Mouse (Mus musculus) myocyte (in vitro differentiated cells): ENCODE measurements around the gene Zfhx3. TPM values are rescaled to one million over a fixed set of nuclear protein-coding genes. Genes with fewer than 3 reads are reported as not detected.

Source experiments
- H3K27me3 ChIP-seq: one replicate; pipeline ENCODE4 v1.6.1; 2011; ENCODE audit not compliant: control insufficient read depth, insufficient read depth, insufficient read length
- H3K36me3 ChIP-seq: one replicate; pipeline ENCODE4 v1.6.1; 2011; ENCODE audit not compliant: control insufficient read depth, insufficient read depth
- H3K4me2 ChIP-seq: one replicate; pipeline ENCODE4 v1.6.1; 2011; ENCODE audit warnings: low read depth, control low read depth
- H3K4me3 ChIP-seq: one replicate; pipeline ENCODE4 v1.5.1; 2011; ENCODE audit warnings: mild to moderate bottlenecking, control low read depth, moderate library complexity
- H3K79me2 ChIP-seq: one replicate; pipeline ENCODE4 v1.6.1; 2011; ENCODE audit not compliant: control insufficient read depth, insufficient read depth
- H3ac ChIP-seq: one replicate; pipeline ENCODE4 v1.6.1; 2011; ENCODE audit not compliant: control insufficient read depth, insufficient read length
- CEBPB ChIP-seq: IDR thresholded peaks from 2 replicates; pipeline ENCODE4 v1.6.1; 2011; ENCODE audit warnings: mild to moderate bottlenecking, moderate library complexity; ENCODE audit not compliant: poor library complexity, insufficient read depth, severe bottlenecking
- E2F4 ChIP-seq: IDR thresholded peaks from one replicate; pipeline ENCODE4 v1.6.1; 2011; ENCODE audit warnings: mild to moderate bottlenecking, control low read depth, moderate library complexity; ENCODE audit not compliant: insufficient read depth
- MAX ChIP-seq: IDR thresholded peaks from one replicate; pipeline ENCODE4 v1.6.1; 2011; ENCODE audit warnings: low read depth, mild to moderate bottlenecking, control low read depth
- MYOD1 ChIP-seq, 3 experiments: IDR thresholded peaks; one replicate each; pipeline ENCODE4 v1.6.1; 2011; ENCODE audit warnings: control low read depth in 2 of 3, low read depth in 2 of 3, mild to moderate bottlenecking in 2 of 3, moderate library complexity in 1 of 3; ENCODE audit not compliant: insufficient read length in 2 of 3, control insufficient read depth in 1 of 3
- MYOG ChIP-seq, 3 experiments: IDR thresholded peaks; one replicate each; pipeline ENCODE4 v1.6.1; 2011; ENCODE audit warnings: control low read depth in 2 of 3, low read depth in 2 of 3, mild to moderate bottlenecking in 2 of 3; ENCODE audit not compliant: insufficient read length in 2 of 3, control insufficient read depth in 1 of 3, insufficient read depth in 1 of 3
- POLR2A ChIP-seq: IDR thresholded peaks from one replicate; pipeline ENCODE4 v1.6.1; 2011; ENCODE audit warnings: low read depth, mild to moderate bottlenecking, control low read depth, moderate library complexity; ENCODE audit not compliant: insufficient read length
- POLR2AphosphoS2 ChIP-seq: IDR thresholded peaks from one replicate; pipeline ENCODE4 v1.6.1; 2011; ENCODE audit warnings: low read depth, control low read depth; ENCODE audit not compliant: insufficient read length
- REST ChIP-seq: IDR thresholded peaks from one replicate; pipeline ENCODE4 v1.6.1; 2011; ENCODE audit warnings: mild to moderate bottlenecking, control low read depth, moderate library complexity; ENCODE audit not compliant: insufficient read depth, insufficient read length
- SRF ChIP-seq: IDR thresholded peaks from one replicate; pipeline ENCODE4 v1.6.1; 2011; ENCODE audit warnings: low read depth; ENCODE audit not compliant: control insufficient read depth, insufficient read length
- TCF12 ChIP-seq: IDR thresholded peaks from one replicate; pipeline ENCODE4 v1.6.1; 2011; ENCODE audit warnings: mild to moderate bottlenecking, control low read depth; ENCODE audit not compliant: poor library complexity, insufficient read depth, severe bottlenecking
- TCF3 ChIP-seq: IDR thresholded peaks from one replicate; pipeline ENCODE4 v1.6.1; 2011; ENCODE audit warnings: low read depth, control low read depth; ENCODE audit not compliant: insufficient read length
- USF1 ChIP-seq: IDR thresholded peaks from one replicate; pipeline ENCODE4 v1.6.1; 2011; ENCODE audit warnings: low read depth, mild to moderate bottlenecking, control low read depth, moderate library complexity
- polyA plus RNA-seq: library from polyadenylated mRNA; unstranded; fragments of >200 nt; fragmentation: generic; extraction: Trizol; gene quantifications from one replicate; pipeline ENCODE4 v1.2.1, GENCODE M21; 2012; ENCODE audit warnings: missing spikeins

The Zfhx3 gene
- polyA plus RNA-seq, 1 experiment: 3.0 TPM

DNA sequence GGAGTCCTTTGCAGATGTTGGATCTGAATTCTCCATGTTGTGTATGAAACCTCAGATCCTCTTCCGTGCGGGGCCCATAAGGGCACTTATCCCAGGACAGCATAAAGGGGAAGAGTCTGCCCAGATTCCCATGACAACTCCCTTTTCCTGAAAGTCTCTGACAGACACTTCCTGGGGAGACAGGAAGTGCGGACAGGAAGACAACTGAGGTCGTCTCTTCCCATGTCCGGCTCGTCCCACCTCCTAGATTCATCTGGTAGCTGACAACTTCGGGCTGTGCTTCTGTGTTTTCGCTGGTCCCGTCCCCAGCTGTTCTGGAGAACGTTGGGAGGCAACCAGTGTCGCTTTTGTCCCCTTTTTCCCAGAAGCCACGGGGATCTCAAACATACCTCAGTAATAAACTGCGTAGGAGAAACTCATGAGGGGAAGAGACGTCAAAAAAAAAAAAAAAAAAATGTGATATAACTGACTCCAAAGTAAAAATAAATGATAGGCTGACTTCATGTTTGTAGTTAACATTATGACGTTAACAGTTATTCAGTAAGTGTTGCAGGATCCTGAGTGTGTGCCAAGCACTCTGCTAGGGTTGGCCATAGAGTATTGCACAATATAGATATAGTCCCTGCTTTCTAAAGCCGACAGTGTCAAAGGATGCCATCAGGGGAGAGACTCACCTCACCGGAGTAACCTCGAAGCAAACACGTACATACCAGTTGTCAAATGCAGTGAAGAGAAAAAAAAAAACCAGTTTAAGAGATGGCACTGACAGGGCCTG is 653.5 kb downstream of the Zfhx3 start:
- TF ChIP-seq E2F4: no peak
- no peak for TF ChIP-seq MYOG (IDR thresholded peaks at IDR 0.05; ENCODE audit: control insufficient read depth in 1 of 3, insufficient read depth in 1 of 3, insufficient read length in 2 of 3, low read depth in 2 of 3)
- TF ChIP-seq SRF: no peak
- no peak for TF ChIP-seq TCF3
- no peak for TF ChIP-seq MYOD1 (IDR thresholded peaks at IDR 0.05; ENCODE audit: control insufficient read depth in 1 of 3, insufficient read length in 2 of 3, low read depth in 2 of 3)
- TF ChIP-seq TCF12: no peak
- TF ChIP-seq CEBPB: no peak
- no peak for TF ChIP-seq USF1
- TF ChIP-seq POLR2A: no peak
- TF ChIP-seq MAX: no peak
- no peak for TF ChIP-seq REST
- no peak for TF ChIP-seq POLR2AphosphoS2
- Histone ChIP-seq H3K36me3 (no peaks in the 10 kb centered on the region), H3K4me3 (no peak overlapping the region), H3K4me2 (no peak overlapping the region), H3K79me2 (no peaks in the 10 kb centered on the region), H3K27me3 (no peaks in the 10 kb centered on the region), H3ac (no peak overlapping the region)

DNA sequence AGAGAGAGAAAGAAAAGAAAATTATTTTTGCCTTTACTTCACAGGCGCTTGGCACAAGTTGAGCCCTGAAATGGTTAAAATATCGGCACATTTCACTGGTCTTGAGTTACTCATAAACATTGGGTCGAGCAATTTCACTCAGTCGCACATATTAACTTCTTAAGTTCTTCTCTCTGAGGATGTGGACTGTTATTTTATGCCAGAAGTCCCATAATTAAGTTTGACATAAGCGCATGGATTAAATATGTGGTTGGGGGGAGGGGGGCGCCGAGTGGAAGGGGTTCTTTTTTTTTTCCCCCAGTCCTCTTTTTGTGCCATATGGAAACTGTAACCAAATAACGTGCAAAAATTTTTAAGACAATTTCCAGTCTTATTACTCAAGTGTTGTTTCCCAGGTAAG is 656.6 kb downstream of the Zfhx3 start:
- Histone ChIP-seq H3ac (no peak overlapping the region), H3K4me2 (no peak overlapping the region), H3K36me3 (no peaks in the 10 kb centered on the region), H3K79me2 (no peaks in the 10 kb centered on the region), H3K27me3 (no peaks in the 10 kb centered on the region), H3K4me3 (no peak overlapping the region)
- no peak for TF ChIP-seq MYOG (IDR thresholded peaks at IDR 0.05; ENCODE audit: control insufficient read depth in 1 of 3, insufficient read depth in 1 of 3, insufficient read length in 2 of 3, low read depth in 2 of 3)
- TF ChIP-seq REST: no peak
- TF ChIP-seq USF1: no peak
- TF ChIP-seq CEBPB: no peak

DNA sequence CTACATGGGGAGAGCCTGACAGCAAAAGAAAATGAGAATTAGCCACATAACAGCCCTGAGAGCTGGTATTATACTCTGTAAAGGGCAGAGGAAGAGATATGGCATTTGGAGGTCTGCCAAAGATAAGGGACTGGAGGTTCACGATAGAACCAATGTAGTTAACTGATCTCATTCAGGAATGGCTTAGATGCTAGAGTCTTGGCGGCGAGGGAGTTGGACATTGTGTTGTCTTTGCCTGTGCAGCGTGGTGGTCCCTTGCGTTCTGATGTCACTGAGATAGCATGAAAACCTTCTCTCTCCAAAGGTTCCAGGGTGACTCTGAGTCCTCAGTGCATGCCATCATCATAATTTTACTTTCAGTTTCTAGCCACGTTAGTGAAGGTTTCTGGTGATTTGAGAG is 657.1 kb downstream of the Zfhx3 start:
- H3ac ChIP-seq: no peak overlapping the region
- no peaks in the 10 kb centered on the region for H3K79me2 ChIP-seq
- H3K4me3 ChIP-seq: no peak overlapping the region
- TF ChIP-seq TCF12 (no peak), POLR2A (no peak), MAX (no peak), CEBPB (no peak), REST (no peak), POLR2AphosphoS2 (no peak), USF1 (no peak), SRF (no peak), E2F4 (no peak), MYOD1 (IDR thresholded peaks at IDR 0.05; ENCODE audit: control insufficient read depth in 1 of 3, insufficient read length in 2 of 3, low read depth in 2 of 3) (no peak)
- H3K4me2 ChIP-seq: peak overlapping the region; percentile 42
- H3K36me3 ChIP-seq: no peaks in the 10 kb centered on the region
- H3K27me3 ChIP-seq: no peaks in the 10 kb centered on the region

DNA sequence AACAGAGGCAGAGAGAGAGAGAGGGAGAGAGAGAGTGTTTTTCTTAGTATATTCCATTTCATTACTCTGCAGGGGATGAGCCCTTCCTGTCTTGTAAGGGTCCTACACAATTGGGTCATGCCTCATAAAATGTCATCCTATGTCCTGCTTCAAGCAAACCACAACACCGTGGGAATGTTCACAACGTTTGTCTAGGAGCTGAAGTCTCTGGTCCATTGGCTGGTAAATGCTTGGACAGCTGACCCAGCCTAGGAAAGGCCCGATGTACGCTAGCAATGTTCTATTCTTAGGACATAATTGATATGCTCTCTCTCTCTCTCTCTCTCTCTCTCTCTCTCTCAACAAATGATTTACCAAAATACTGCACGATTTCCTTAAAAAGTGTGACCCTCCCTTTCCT is 666.2 kb downstream of the Zfhx3 start:
- Histone ChIP-seq H3K4me3 (no peak overlapping the region), H3K79me2 (no peaks in the 10 kb centered on the region), H3ac (no peak overlapping the region), H3K27me3 (no peaks in the 10 kb centered on the region), H3K36me3 (no peaks in the 10 kb centered on the region), H3K4me2 (no peak overlapping the region)
- TF ChIP-seq MYOG (IDR thresholded peaks at IDR 0.05; ENCODE audit: control insufficient read depth in 1 of 3, insufficient read depth in 1 of 3, insufficient read length in 2 of 3, low read depth in 2 of 3) (no peak), MYOD1 (IDR thresholded peaks at IDR 0.05; ENCODE audit: control insufficient read depth in 1 of 3, insufficient read length in 2 of 3, low read depth in 2 of 3) (no peak), TCF3 (no peak), TCF12 (no peak), MAX (no peak), E2F4 (no peak)

DNA sequence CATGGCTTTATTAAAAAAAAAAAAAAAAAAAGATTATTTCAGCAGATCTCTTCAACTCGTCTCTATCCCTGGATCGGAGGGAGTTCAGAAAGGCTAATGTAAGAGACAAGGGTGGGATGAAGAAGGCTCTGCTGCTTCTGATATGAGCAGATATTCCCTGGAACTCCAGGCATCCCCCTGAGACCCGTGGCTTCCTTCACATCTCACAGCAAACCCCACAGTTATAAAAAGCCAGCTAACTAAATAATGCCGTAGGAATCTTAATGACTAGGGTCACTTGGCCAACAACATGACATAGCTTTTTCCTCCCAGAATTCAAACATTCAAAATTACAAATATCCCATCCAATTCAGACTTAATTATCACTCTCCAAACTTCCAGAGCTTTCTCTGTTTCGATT is 666.7 kb downstream of the Zfhx3 start:
- Histone ChIP-seq H3K4me3 (no peak overlapping the region), H3K27me3 (no peaks in the 10 kb centered on the region)
- no peak for TF ChIP-seq USF1
- no peak for TF ChIP-seq POLR2AphosphoS2
- TF ChIP-seq MYOG (IDR thresholded peaks at IDR 0.05; ENCODE audit: control insufficient read depth in 1 of 3, insufficient read depth in 1 of 3, insufficient read length in 2 of 3, low read depth in 2 of 3): no peak
- no peak for TF ChIP-seq POLR2A
- no peak for TF ChIP-seq TCF3
- TF ChIP-seq MAX: no peak

More for the DNA sequence above, 666.7 kb downstream of the Zfhx3 start:
- H3K4me2 ChIP-seq: no peak overlapping the region
- no peaks in the 10 kb centered on the region for H3K36me3 ChIP-seq
- no peaks in the 10 kb centered on the region for H3K79me2 ChIP-seq
- no peak overlapping the region for H3ac ChIP-seq
